Mouse (Mus musculus): ENCODE measurements around the gene Gm20388. TPM values are rescaled to one million over a fixed set of nuclear protein-coding genes. Genes with fewer than 3 reads are reported as not detected.

The Gm20388 gene
- polyA plus RNA-seq, 1 experiment: 23.9 TPM

DNA sequence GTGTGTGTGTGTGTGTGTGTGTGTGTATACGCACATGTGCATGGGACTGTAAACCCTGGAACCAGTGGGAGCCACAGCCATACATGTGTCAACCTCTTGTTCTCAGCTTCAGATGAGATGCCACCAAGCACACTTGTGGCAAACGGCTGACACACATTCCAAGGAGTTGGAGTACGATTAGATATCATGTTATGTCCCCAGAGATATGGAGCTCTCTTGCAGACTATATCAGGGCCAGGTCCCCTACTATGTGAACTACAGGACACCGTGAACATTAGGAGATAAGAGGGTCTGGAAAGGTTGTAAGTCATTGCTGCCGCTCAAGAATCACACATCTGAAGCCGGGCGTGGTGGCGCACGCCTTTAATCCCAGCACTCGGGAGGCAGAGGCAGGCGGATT is 2772.2 kb downstream of the Gm20388 start:
- Histone ChIP-seq H3K4me3 (ENCODE audit: insufficient read depth, low read length) (no peak overlapping the region), H3K4me1 (ENCODE audit: control insufficient read depth, insufficient read depth, low read length) (no peaks in the 10 kb centered on the region), H3K27ac (ENCODE audit: insufficient read depth, low read length) (no peak overlapping the region)
- TF ChIP-seq CTCF (IDR thresholded peaks at IDR 0.05; ENCODE audit: extremely low read depth, insufficient read depth, low read length) (no peak), POLR2A (IDR thresholded peaks at IDR 0.05; ENCODE audit: extremely low read depth, insufficient read depth, low read length) (no peak)

- no peak for TF ChIP-seq POLR2A (IDR thresholded peaks at IDR 0.05; ENCODE audit: extremely low read depth, insufficient read depth, low read length)
- no peak for TF ChIP-seq CTCF (IDR thresholded peaks at IDR 0.05; ENCODE audit: extremely low read depth, insufficient read depth, low read length)
- no peak overlapping the region for H3K4me3 ChIP-seq (ENCODE audit: insufficient read depth, low read length)
- no peaks in the 10 kb centered on the region for H3K4me1 ChIP-seq (ENCODE audit: control insufficient read depth, insufficient read depth, low read length)
- H3K27ac ChIP-seq (ENCODE audit: insufficient read depth, low read length): no peak overlapping the region
Observed at GRCm38 (mm10) chr8:122685097-122685861, 2774.6 kb downstream of the Gm20388 start.

GRCm38 (mm10) chr8:122686879-122687278 is 2776.2 kb downstream of the Gm20388 start:
- Histone ChIP-seq H3K4me3 (ENCODE audit: insufficient read depth, low read length) (no peak overlapping the region), H3K4me1 (ENCODE audit: control insufficient read depth, insufficient read depth, low read length) (no peaks in the 10 kb centered on the region; the same call in 1 of the 2 replicates), H3K27ac (ENCODE audit: insufficient read depth, low read length) (no peak overlapping the region)
- TF ChIP-seq POLR2A (IDR thresholded peaks at IDR 0.05; ENCODE audit: extremely low read depth, insufficient read depth, low read length): no peak

GRCm38 (mm10) chr8:122689315-122689714 is 2778.7 kb downstream of the Gm20388 start:
- Histone ChIP-seq H3K4me1 (ENCODE audit: control insufficient read depth, insufficient read depth, low read length) (no peaks in the 10 kb centered on the region; the same call in 1 of the 2 replicates), H3K4me3 (ENCODE audit: insufficient read depth, low read length) (no peak overlapping the region), H3K27ac (ENCODE audit: insufficient read depth, low read length) (no peak overlapping the region)
- no peak for TF ChIP-seq CTCF (IDR thresholded peaks at IDR 0.05; ENCODE audit: extremely low read depth, insufficient read depth, low read length)

DNA sequence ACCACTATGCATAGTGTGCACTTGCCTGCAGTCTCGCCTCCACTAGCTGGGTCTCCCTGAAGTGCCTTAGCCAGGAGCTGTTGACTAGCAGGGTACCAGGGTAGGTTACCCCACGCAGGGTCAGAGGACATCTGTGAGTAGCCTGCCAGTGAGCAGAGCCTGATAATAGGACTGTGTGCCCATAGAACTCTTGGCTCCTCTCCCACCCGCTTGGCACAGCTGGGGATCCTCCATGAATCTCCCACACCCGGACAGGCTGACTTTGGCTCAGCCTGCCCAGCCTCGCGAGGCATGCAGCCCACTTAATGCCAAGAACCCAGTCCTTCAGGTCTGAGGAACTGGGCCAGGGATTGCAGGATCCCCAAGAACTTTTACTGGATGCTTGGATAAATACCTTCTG is 2780.4 kb downstream of the Gm20388 start:
- no peak for TF ChIP-seq POLR2A (IDR thresholded peaks at IDR 0.05; ENCODE audit: extremely low read depth, insufficient read depth, low read length)
- no peak for TF ChIP-seq CTCF (IDR thresholded peaks at IDR 0.05; ENCODE audit: extremely low read depth, insufficient read depth, low read length)
- no peak overlapping the region for H3K27ac ChIP-seq (ENCODE audit: insufficient read depth, low read length)
- H3K4me3 ChIP-seq (ENCODE audit: insufficient read depth, low read length): no peak overlapping the region
- peaks cover 2% of the 10 kb centered on the region for H3K4me1 ChIP-seq (ENCODE audit: control insufficient read depth, insufficient read depth, low read length)

DNA sequence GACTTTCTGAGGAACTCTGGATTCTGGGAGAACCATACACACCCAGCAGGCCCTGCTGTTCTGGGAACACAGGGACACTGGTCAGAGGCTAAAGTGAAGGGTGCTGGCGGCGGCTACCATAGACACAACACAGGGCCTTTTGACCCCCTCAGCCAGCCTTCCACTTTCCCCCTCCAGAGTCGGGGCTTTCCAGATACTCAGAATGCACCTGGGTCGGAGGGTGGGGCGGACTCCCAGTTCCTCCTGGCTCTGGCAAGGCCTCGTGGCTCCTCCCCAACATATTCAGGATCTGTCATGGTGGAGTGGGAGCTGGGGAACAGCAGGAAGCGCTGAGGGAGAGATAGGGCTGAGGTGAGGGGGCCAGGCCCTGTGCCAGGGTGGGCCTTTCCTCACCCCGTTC is 2781.5 kb downstream of the Gm20388 start:
- Histone ChIP-seq H3K27ac (ENCODE audit: insufficient read depth, low read length) (no peak overlapping the region), H3K4me1 (ENCODE audit: control insufficient read depth, insufficient read depth, low read length) (peaks cover 2% of the 10 kb centered on the region), H3K4me3 (ENCODE audit: insufficient read depth, low read length) (no peak overlapping the region)
- TF ChIP-seq POLR2A (IDR thresholded peaks at IDR 0.05; ENCODE audit: extremely low read depth, insufficient read depth, low read length): no peak
- TF ChIP-seq CTCF (IDR thresholded peaks at IDR 0.05; ENCODE audit: extremely low read depth, insufficient read depth, low read length): no peak

- Histone ChIP-seq H3K4me1 (ENCODE audit: control insufficient read depth, insufficient read depth, low read length) (peaks cover 2% of the 10 kb centered on the region), H3K27ac (ENCODE audit: insufficient read depth, low read length) (no peak overlapping the region), H3K4me3 (ENCODE audit: insufficient read depth, low read length) (no peak overlapping the region)
- no peak for TF ChIP-seq POLR2A (IDR thresholded peaks at IDR 0.05; ENCODE audit: extremely low read depth, insufficient read depth, low read length)
- no peak for TF ChIP-seq CTCF (IDR thresholded peaks at IDR 0.05; ENCODE audit: extremely low read depth, insufficient read depth, low read length)
Observed at GRCm38 (mm10) chr8:122695438-122696042, 2784.9 kb downstream of the Gm20388 start.

- H3K4me1 ChIP-seq (ENCODE audit: control insufficient read depth, insufficient read depth, low read length): peaks cover 2% of the 10 kb centered on the region; the same call in 1 of the 2 replicates
- TF ChIP-seq POLR2A (IDR thresholded peaks at IDR 0.05; ENCODE audit: extremely low read depth, insufficient read depth, low read length) (no peak), CTCF (IDR thresholded peaks at IDR 0.05; ENCODE audit: extremely low read depth, insufficient read depth, low read length) (peak; percentile 62)
- no peak overlapping the region for H3K27ac ChIP-seq (ENCODE audit: insufficient read depth, low read length)
- no peak overlapping the region for H3K4me3 ChIP-seq (ENCODE audit: insufficient read depth, low read length)
Observed at GRCm38 (mm10) chr8:122697181-122697581, 2786.5 kb downstream of the Gm20388 start.

DNA sequence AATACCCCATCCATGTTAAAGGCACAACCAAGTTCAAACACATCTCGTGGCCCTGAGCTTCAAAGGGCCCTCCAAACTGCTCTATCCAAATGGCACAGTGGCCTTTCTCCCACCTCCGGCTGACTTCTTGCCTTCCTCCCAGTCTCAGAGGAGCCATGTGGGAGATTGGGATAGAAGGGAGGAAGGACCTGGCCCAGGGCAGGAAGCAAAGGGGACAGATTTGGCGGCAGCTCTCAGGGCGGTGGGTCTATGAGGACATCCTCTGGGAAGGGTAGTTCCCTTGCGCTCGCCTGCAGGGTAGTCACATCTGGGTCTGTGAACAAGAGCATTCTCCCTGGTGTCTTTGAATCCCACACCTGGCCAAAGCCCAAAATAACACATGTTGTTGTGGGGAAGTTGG is 2786.9 kb downstream of the Gm20388 start:
- H3K27ac ChIP-seq (ENCODE audit: insufficient read depth, low read length): no peak overlapping the region
- H3K4me1 ChIP-seq (ENCODE audit: control insufficient read depth, insufficient read depth, low read length): peaks cover 2% of the 10 kb centered on the region; the same call in 1 of the 2 replicates
- no peak overlapping the region for H3K4me3 ChIP-seq (ENCODE audit: insufficient read depth, low read length)
- TF ChIP-seq POLR2A (IDR thresholded peaks at IDR 0.05; ENCODE audit: extremely low read depth, insufficient read depth, low read length): no peak
- no peak for TF ChIP-seq CTCF (IDR thresholded peaks at IDR 0.05; ENCODE audit: extremely low read depth, insufficient read depth, low read length)

GRCm38 (mm10) chr8:122698254-122698768 is 2787.7 kb downstream of the Gm20388 start:
- TF ChIP-seq POLR2A (IDR thresholded peaks at IDR 0.05; ENCODE audit: extremely low read depth, insufficient read depth, low read length) (no peak), CTCF (IDR thresholded peaks at IDR 0.05; ENCODE audit: extremely low read depth, insufficient read depth, low read length) (no peak)
- peaks cover 2% of the 10 kb centered on the region; the same call in 1 of the 2 replicates for H3K4me1 ChIP-seq (ENCODE audit: control insufficient read depth, insufficient read depth, low read length)
- no peak overlapping the region for H3K27ac ChIP-seq (ENCODE audit: insufficient read depth, low read length)
- H3K4me3 ChIP-seq (ENCODE audit: insufficient read depth, low read length): no peak overlapping the region

Measured in cortical plate, adult 2 months (tissue).